Mouse (Mus musculus) MEL (cell line): ENCODE results near the gene Lingo1. TPM values are rescaled to one million over a fixed set of nuclear protein-coding genes. Genes with fewer than 3 reads are reported as not detected.

Experiments
- DNase-seq: peaks from one replicate; pipeline ENCODE4 v3.0.0; 2011; ENCODE audit warnings: low read depth, low spot score
- H3K27ac ChIP-seq: 2 replicates; pipeline ENCODE4 v1.5.1; 2012; ENCODE audit warnings: low read depth, mild to moderate bottlenecking, control low read depth, low read length, moderate library complexity; ENCODE audit not compliant: control insufficient read depth
- H3K27me3 ChIP-seq, 2 experiments: fragments of 150-350 bp in 1 of 2; sonication (generic) in 1 of 2; 2 replicates each; pipeline ENCODE4 v1.6.1; 2012; ENCODE audit warnings: low read length in 2 of 2, mild to moderate bottlenecking in 2 of 2, improper control_type of control experiment in 1 of 2, moderate library complexity in 1 of 2; ENCODE audit not compliant: insufficient read depth in 2 of 2, control insufficient read depth in 1 of 2
- H3K36me3 ChIP-seq, 2 experiments: 2 replicates each; pipeline ENCODE4 v1.6.1; 2012 to 2014; ENCODE audit warnings: low read length in 2 of 2, improper control_type of control experiment in 1 of 2, inconsistent platforms in 1 of 2, mild to moderate bottlenecking in 1 of 2; ENCODE audit not compliant: insufficient read depth in 2 of 2, control insufficient read depth in 1 of 2
- H3K4me1 ChIP-seq, 2 experiments: fragments of 150-350 bp in 1 of 2; sonication (generic) in 1 of 2; 2 replicates each; pipeline ENCODE4 v1.6.1; 2012; ENCODE audit warnings: low read length in 2 of 2, improper control_type of control experiment in 1 of 2, mild to moderate bottlenecking in 1 of 2; ENCODE audit not compliant: insufficient read depth in 2 of 2, control insufficient read depth in 1 of 2
- H3K4me3 ChIP-seq, 2 experiments: fragments of 150-350 bp in 1 of 2; sonication (generic) in 1 of 2; 2 replicates each; pipeline ENCODE4 v1.5.1; 2012; ENCODE audit warnings: low read depth in 2 of 2, low read length in 2 of 2, mild to moderate bottlenecking in 2 of 2, moderate library complexity in 2 of 2, control low read depth in 1 of 2, improper control_type of control experiment in 1 of 2; ENCODE audit not compliant: control insufficient read depth in 1 of 2, insufficient read depth in 1 of 2
- H3K79me2 ChIP-seq: 2 replicates; pipeline ENCODE4 v1.6.1; 2012; ENCODE audit warnings: mild to moderate bottlenecking, low read length, moderate library complexity; ENCODE audit not compliant: control insufficient read depth, poor library complexity, insufficient read depth
- H3K9ac ChIP-seq: 2 replicates; pipeline ENCODE4 v1.6.1; 2012; ENCODE audit warnings: low read depth, mild to moderate bottlenecking, control low read depth, low read length, moderate library complexity; ENCODE audit not compliant: control insufficient read depth, poor library complexity, severe bottlenecking
- H3K9me3 ChIP-seq: fragments of 150-350 bp; sonication (generic); replicated peaks from 2 replicates; pipeline ENCODE4 v1.6.1; 2012; ENCODE audit warnings: mild to moderate bottlenecking, low read length, improper control_type of control experiment, moderate library complexity; ENCODE audit not compliant: insufficient read depth
- BHLHE40 ChIP-seq: IDR thresholded peaks from 2 replicates; pipeline ENCODE4 v1.6.1; 2012; ENCODE audit warnings: low read depth, mild to moderate bottlenecking, inconsistent platforms, low read length, improper control_type of control experiment, borderline replicate concordance
- CHD2 ChIP-seq: IDR thresholded peaks from 2 replicates; pipeline ENCODE4 v1.6.1; 2011; ENCODE audit warnings: low read length, improper control_type of control experiment
- CTCF ChIP-seq, 3 experiments: IDR thresholded peaks in 2 of 3; conservative IDR thresholded peaks in 1 of 3; 2 replicates each; pipeline ENCODE4 v1.5.1; 2011 to 2012; ENCODE audit warnings: low read length in 3 of 3, low read depth in 2 of 3, mild to moderate bottlenecking in 2 of 3, improper control_type of control experiment in 1 of 3, inconsistent platforms in 1 of 3, mixed read lengths in 1 of 3, moderate library complexity in 1 of 3; ENCODE audit not compliant: control insufficient read depth in 1 of 3, insufficient read depth in 1 of 3, poor library complexity in 1 of 3, severe bottlenecking in 1 of 3
- E2F4 ChIP-seq: IDR thresholded peaks from 2 replicates; pipeline ENCODE4 v1.6.1; 2011; ENCODE audit warnings: low read depth, low read length, improper control_type of control experiment, borderline replicate concordance
- ETS1 ChIP-seq: IDR thresholded peaks from 2 replicates; pipeline ENCODE4 v1.6.1; 2012; ENCODE audit warnings: low read depth, mild to moderate bottlenecking, inconsistent platforms, low read length, improper control_type of control experiment, moderate library complexity
- GABPA ChIP-seq: IDR thresholded peaks from 2 replicates; pipeline ENCODE4 v1.6.1; 2012; ENCODE audit warnings: low read depth, mild to moderate bottlenecking, inconsistent platforms, low read length, improper control_type of control experiment, moderate library complexity
- GATA1 ChIP-seq: IDR thresholded peaks from 2 replicates; pipeline ENCODE4 v1.6.1; 2011; ENCODE audit warnings: low read depth, low read length, improper control_type of control experiment
- HCFC1 ChIP-seq: IDR thresholded peaks from 2 replicates; pipeline ENCODE4 v1.6.1; 2012; ENCODE audit warnings: low read depth, mild to moderate bottlenecking, inconsistent platforms, low read length, improper control_type of control experiment, moderate library complexity
- MAFK ChIP-seq: IDR thresholded peaks from 2 replicates; pipeline ENCODE4 v1.6.1; 2011; ENCODE audit warnings: low read depth, mild to moderate bottlenecking, low read length, improper control_type of control experiment, borderline replicate concordance
- MAX ChIP-seq: IDR thresholded peaks from 2 replicates; pipeline ENCODE4 v1.6.1; 2011; ENCODE audit warnings: low read length, improper control_type of control experiment
- MXI1 ChIP-seq: IDR thresholded peaks from 2 replicates; pipeline ENCODE4 v1.6.1; 2011; ENCODE audit warnings: mild to moderate bottlenecking, low read depth, low read length, improper control_type of control experiment
- MYB ChIP-seq: IDR thresholded peaks from 2 replicates; pipeline ENCODE4 v1.6.1; 2011; ENCODE audit warnings: mild to moderate bottlenecking, low read depth, low read length, improper control_type of control experiment
- NELFE ChIP-seq: IDR thresholded peaks from 2 replicates; pipeline ENCODE4 v1.6.1; 2011; ENCODE audit warnings: low read depth, low read length, improper control_type of control experiment
- NRF1 ChIP-seq: IDR thresholded peaks from 2 replicates; pipeline ENCODE4 v1.6.1; 2014; ENCODE audit warnings: low read depth, mild to moderate bottlenecking, inconsistent platforms, low read length, improper control_type of control experiment, moderate library complexity; ENCODE audit not compliant: poor library complexity, insufficient read depth, severe bottlenecking
- POLR2A ChIP-seq, 2 experiments: IDR thresholded peaks; 2 replicates each; pipeline ENCODE4 v1.6.1; 2011 to 2012; ENCODE audit warnings: low read length in 2 of 2, mild to moderate bottlenecking in 2 of 2, control low read depth in 1 of 2, improper control_type of control experiment in 1 of 2, low read depth in 1 of 2, moderate library complexity in 1 of 2; ENCODE audit not compliant: control insufficient read depth in 1 of 2, insufficient read depth in 1 of 2, poor library complexity in 1 of 2
- POLR2AphosphoS5 ChIP-seq: IDR thresholded peaks from 2 replicates; pipeline ENCODE4 v1.6.1; 2012; ENCODE audit warnings: low read depth, borderline replicate concordance, mild to moderate bottlenecking, inconsistent platforms, low read length, moderate library complexity, mixed read lengths
- SIN3A ChIP-seq: IDR thresholded peaks from 2 replicates; pipeline ENCODE4 v1.6.1; 2012; ENCODE audit warnings: low read length, improper control_type of control experiment, inconsistent platforms
- TBP ChIP-seq: IDR thresholded peaks from 2 replicates; pipeline ENCODE4 v1.8.0; 2011; ENCODE audit warnings: low read depth, low read length, improper control_type of control experiment
- UBTF ChIP-seq: IDR thresholded peaks from 2 replicates; pipeline ENCODE4 v1.6.1; 2012; ENCODE audit warnings: low read depth, mild to moderate bottlenecking, inconsistent platforms, low read length, improper control_type of control experiment, moderate library complexity, borderline replicate concordance; ENCODE audit not compliant: insufficient read depth
- USF2 ChIP-seq, 2 experiments: IDR thresholded peaks; 2 replicates each; pipeline ENCODE4 v1.6.1; 2011 to 2012; ENCODE audit warnings: improper control_type of control experiment in 2 of 2, low read length in 2 of 2, borderline replicate concordance in 1 of 2, inconsistent platforms in 1 of 2, low read depth in 1 of 2, mild to moderate bottlenecking in 1 of 2; ENCODE audit not compliant: insufficient read depth in 1 of 2
- ZKSCAN1 ChIP-seq: IDR thresholded peaks from 2 replicates; pipeline ENCODE4 v1.6.1; 2012; ENCODE audit warnings: low read depth, mild to moderate bottlenecking, inconsistent platforms, low read length, improper control_type of control experiment, moderate library complexity
- ZMIZ1 ChIP-seq: IDR thresholded peaks from 2 replicates; pipeline ENCODE4 v1.6.1; 2012; ENCODE audit warnings: low read depth, mild to moderate bottlenecking, inconsistent platforms, low read length, improper control_type of control experiment, moderate library complexity
- ZNF384 ChIP-seq: IDR thresholded peaks from 2 replicates; pipeline ENCODE4 v1.6.1; 2012; ENCODE audit warnings: low read depth, mild to moderate bottlenecking, inconsistent platforms, low read length, improper control_type of control experiment
- polyA plus RNA-seq, 2 experiments: library from polyadenylated mRNA; stranded (reverse) in 1 of 2; unstranded in 1 of 2; fragments of >175 nt in 1 of 2; fragments of >200 nt in 1 of 2; gene quantifications; 2 replicates each; pipeline versions ENCODE4 v1.2.1 to v1.2.4; 2012; ENCODE audit warnings: low replicate concordance in 2 of 2, low read depth in 1 of 2; ENCODE audit not compliant: insufficient read length in 2 of 2, insufficient read depth in 1 of 2, missing spikeins in 1 of 2
- total RNA-seq: library from RNA; depleted of rRNA; stranded (reverse); fragments of 300-350 nt; gene quantifications from 2 replicates; pipeline ENCODE4 v1.2.3, GENCODE M21; 2012

Lingo1 gene
- total and polyA plus RNA-seq, 3 experiments: not detected

DNA sequence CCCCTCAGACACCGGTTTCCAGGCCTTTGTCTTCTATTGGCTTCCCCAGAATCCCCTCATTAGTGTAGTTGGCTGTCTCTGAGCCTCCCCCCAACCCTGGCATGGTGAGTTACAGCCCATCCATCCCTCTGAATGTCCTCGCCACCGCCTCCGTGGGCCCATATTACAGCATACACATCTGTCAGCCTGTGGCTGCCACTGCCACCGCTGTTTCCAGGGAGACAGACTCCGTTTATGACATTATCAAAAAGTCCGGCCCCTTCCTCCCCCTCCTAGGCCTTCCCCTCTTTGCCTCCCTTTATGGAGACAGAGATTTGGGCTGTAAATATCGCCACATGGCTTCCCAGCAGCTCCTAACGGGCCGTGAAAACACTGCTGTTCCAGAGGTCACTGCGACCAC is 38.5 kb downstream of the Lingo1 start:
- Histone ChIP-seq H3K27me3 (peaks cover 0 to 7% of the 10 kb centered on the region in 2 experiments; a peak in 3 of 4 replicates), H3K36me3 (no peaks in the 10 kb centered on the region), H3K4me1 (no peaks in the 10 kb centered on the region), H3K9ac (no peak overlapping the region), H3K9me3 (no peaks in the 10 kb centered on the region), H3K4me3 (no peak overlapping the region), H3K27ac (no peak overlapping the region), H3K79me2 (no peaks in the 10 kb centered on the region)
- no peak for DNase-seq
- no peak for TF ChIP-seq USF2 (IDR thresholded peaks at IDR 0.05; ENCODE audit: borderline replicate concordance in 1 of 2, insufficient read depth in 1 of 2, low read depth in 1 of 2, low read length in 2 of 2)
- TF ChIP-seq ZNF384: no peak
- TF ChIP-seq POLR2AphosphoS5: no peak
- no peak for TF ChIP-seq MXI1
- TF ChIP-seq GABPA: no peak
- no peak for TF ChIP-seq CHD2
- no peak for TF ChIP-seq TBP
- TF ChIP-seq POLR2A (IDR thresholded peaks at IDR 0.05; ENCODE audit: control insufficient read depth in 1 of 2, insufficient read depth in 1 of 2, low read depth in 1 of 2, low read length in 2 of 2, poor library complexity in 1 of 2): no peak
- TF ChIP-seq UBTF: no peak
- TF ChIP-seq ZMIZ1: no peak
- TF ChIP-seq HCFC1: no peak
- no peak for TF ChIP-seq E2F4
- no peak for TF ChIP-seq ZKSCAN1
- no peak for TF ChIP-seq ETS1
- no peak for TF ChIP-seq GATA1
- TF ChIP-seq CTCF (IDR thresholded peaks at IDR 0.05 in 2 of 3, conservative IDR thresholded peaks at IDR 0.05 in 1 of 3; ENCODE audit: control insufficient read depth in 1 of 3, insufficient read depth in 1 of 3, low read depth in 2 of 3, low read length in 3 of 3, poor library complexity in 1 of 3, severe bottlenecking in 1 of 3): no peak
- TF ChIP-seq NELFE: no peak
- no peak for TF ChIP-seq MAFK
- no peak for TF ChIP-seq MAX

GRCm38 (mm10) chr9:56755119-56755518 is 41.1 kb downstream of the Lingo1 start:
- TF ChIP-seq BHLHE40 (no peak), MYB (no peak), POLR2A (IDR thresholded peaks at IDR 0.05; ENCODE audit: control insufficient read depth in 1 of 2, insufficient read depth in 1 of 2, low read depth in 1 of 2, low read length in 2 of 2, poor library complexity in 1 of 2) (no peak), ZMIZ1 (no peak), HCFC1 (no peak), MAX (no peak), NRF1 (no peak), CTCF (IDR thresholded peaks at IDR 0.05 in 2 of 3, conservative IDR thresholded peaks at IDR 0.05 in 1 of 3; ENCODE audit: control insufficient read depth in 1 of 3, insufficient read depth in 1 of 3, low read depth in 2 of 3, low read length in 3 of 3, poor library complexity in 1 of 3, severe bottlenecking in 1 of 3) (no peak), SIN3A (no peak), ZNF384 (no peak), USF2 (IDR thresholded peaks at IDR 0.05; ENCODE audit: borderline replicate concordance in 1 of 2, insufficient read depth in 1 of 2, low read depth in 1 of 2, low read length in 2 of 2) (no peak), GABPA (no peak)
- no peaks in the 10 kb centered on the region for H3K36me3 ChIP-seq
- H3K4me3 ChIP-seq: no peak overlapping the region
- H3K9me3 ChIP-seq: no peaks in the 10 kb centered on the region
- no peak overlapping the region for H3K27ac ChIP-seq
- DNase-seq: no peak
- peaks cover 0 to 3% of the 10 kb centered on the region in 2 experiments; a peak in 2 of 4 replicates for H3K27me3 ChIP-seq
- no peak overlapping the region for H3K9ac ChIP-seq
- no peaks in the 10 kb centered on the region for H3K79me2 ChIP-seq
- no peaks in the 10 kb centered on the region for H3K4me1 ChIP-seq
